Mouse (Mus musculus) forebrain, embryonic 12.5 days (tissue): ENCODE data around the gene Tspyl3. TPM values are rescaled to one million over a fixed set of nuclear protein-coding genes. Genes with fewer than 3 reads are reported as not detected.

Experiments
- ATAC-seq: fragments of 200-750 bp; cut with Nextera tagmentation; 2 replicates; pipeline ENCODE4 v1.8.0; 2017; ENCODE audit warnings: moderate TSS enrichment; ENCODE audit not compliant: low FRiP score
- H3K27ac ChIP-seq: fragments of 300-500 bp; sonication (generic); 2 replicates; pipeline ENCODE4 v1.5.1; 2016; ENCODE audit warnings: mild to moderate bottlenecking
- H3K27me3 ChIP-seq: fragments of 300-500 bp; sonication (generic); 2 replicates; pipeline ENCODE4 v1.6.1; 2016; ENCODE audit warnings: mild to moderate bottlenecking
- H3K36me3 ChIP-seq: fragments of 300-500 bp; sonication (generic); replicated peaks from 2 replicates; pipeline ENCODE4 v1.6.1; 2016; ENCODE audit warnings: mild to moderate bottlenecking
- H3K4me1 ChIP-seq: fragments of 300-500 bp; sonication (generic); 2 replicates; pipeline ENCODE4 v1.6.1; 2016
- H3K4me2 ChIP-seq: fragments of 300-500 bp; sonication (generic); 2 replicates; pipeline ENCODE4 v1.6.1; 2016; ENCODE audit warnings: mild to moderate bottlenecking, moderate library complexity
- H3K4me3 ChIP-seq: fragments of 300-500 bp; sonication (generic); replicated peaks from 2 replicates; pipeline ENCODE4 v1.5.1; 2016; ENCODE audit warnings: mild to moderate bottlenecking
- H3K9ac ChIP-seq: fragments of 300-500 bp; sonication (generic); 2 replicates; pipeline ENCODE4 v1.6.1; 2016; ENCODE audit warnings: mild to moderate bottlenecking
- H3K9me3 ChIP-seq: fragments of 300-500 bp; sonication (generic); 2 replicates; pipeline ENCODE4 v1.6.1; 2016
- WGBS: fragments of 180-500 bp; shearing (Covaris S2); methylation state at CpG from one replicate; pipeline ENCODE4 v1.1.7; 2016; 5-methylcytosine and 5-hydroxymethylcytosine counted together
- polyA plus RNA-seq: library from polyadenylated mRNA; unstranded; fragments of >200 nt; fragmentation: Nextera tagmentation; extraction: Ambion mirVana; gene quantifications from 2 replicates; pipeline ENCODE4 v1.2.1, GENCODE M21; 2016

Gene Tspyl3
- polyA plus RNA-seq, 1 experiment from 2014 or later, result 9.5 TPM

GRCm38 (mm10) chr2:153194255-153194654, 31.0 kb downstream of the Tspyl3 start:
- Histone ChIP-seq H3K9ac (no peak overlapping the region), H3K4me1 (no peaks in the 10 kb centered on the region), H3K4me2 (no peak overlapping the region), H3K27me3 (no peaks in the 10 kb centered on the region), H3K9me3 (no peaks in the 10 kb centered on the region), H3K36me3 (peaks cover 76% of the 10 kb centered on the region), H3K4me3 (no peak overlapping the region), H3K27ac (no peak overlapping the region)
- WGBS, result 98% methylated on average over 3 of the region's 3 CpGs
- no peak for ATAC-seq

GRCm38 (mm10) chr2:153191242-153191641, 34.0 kb downstream of the Tspyl3 start:
- H3K27ac ChIP-seq, result no peak overlapping the region
- H3K4me3 ChIP-seq, result no peak overlapping the region
- peaks cover 88% of the 10 kb centered on the region for H3K36me3 ChIP-seq
- no peak overlapping the region for H3K4me2 ChIP-seq
- no peak for ATAC-seq
- H3K9me3 ChIP-seq, result no peaks in the 10 kb centered on the region
- H3K4me1 ChIP-seq, result no peaks in the 10 kb centered on the region
- no peaks in the 10 kb centered on the region for H3K27me3 ChIP-seq
- WGBS, result 79% methylated on average over 2 of the region's 2 CpGs
- no peak overlapping the region for H3K9ac ChIP-seq

GRCm38 (mm10) chr2:153187848-153188247, 37.4 kb downstream of the Tspyl3 start:
- no peak overlapping the region for H3K4me3 ChIP-seq
- no peak overlapping the region for H3K4me2 ChIP-seq
- H3K27me3 ChIP-seq, result no peaks in the 10 kb centered on the region
- no peaks in the 10 kb centered on the region for H3K9me3 ChIP-seq
- no peak overlapping the region for H3K9ac ChIP-seq
- H3K4me1 ChIP-seq, result no peaks in the 10 kb centered on the region
- no peak overlapping the region for H3K27ac ChIP-seq
- 87% methylated on average over 2 of the region's 2 CpGs for WGBS
- H3K36me3 ChIP-seq, result peaks cover 95% of the 10 kb centered on the region
- ATAC-seq, result no peak

- no peaks in the 10 kb centered on the region for H3K4me1 ChIP-seq
- no peak overlapping the region for H3K4me2 ChIP-seq
- H3K9ac ChIP-seq, result no peak overlapping the region
- no peaks in the 10 kb centered on the region for H3K9me3 ChIP-seq
- peaks cover 92% of the 10 kb centered on the region for H3K36me3 ChIP-seq
- ATAC-seq, result no peak
- no peak overlapping the region for H3K27ac ChIP-seq
- 76% methylated on average over 2 of the region's 2 CpGs for WGBS
- no peaks in the 10 kb centered on the region for H3K27me3 ChIP-seq
- no peak overlapping the region for H3K4me3 ChIP-seq
Measured at GRCm38 (mm10) chr2:153186176-153186591, 39.1 kb downstream of the Tspyl3 start.

- 96% methylated on average over 3 of the region's 3 CpGs for WGBS
- Histone ChIP-seq H3K4me2 (no peak overlapping the region), H3K9ac (no peak overlapping the region), H3K4me3 (no peak overlapping the region), H3K36me3 (peaks cover 48% of the 10 kb centered on the region), H3K27me3 (no peaks in the 10 kb centered on the region), H3K4me1 (no peaks in the 10 kb centered on the region), H3K9me3 (no peaks in the 10 kb centered on the region), H3K27ac (no peak overlapping the region)
- ATAC-seq, result no peak
Measured at GRCm38 (mm10) chr2:153179961-153180360, 45.3 kb downstream of the Tspyl3 start.

- no peak overlapping the region for H3K4me2 ChIP-seq
- no peak overlapping the region for H3K4me3 ChIP-seq
- peaks cover 41% of the 10 kb centered on the region for H3K36me3 ChIP-seq
- no peaks in the 10 kb centered on the region for H3K27me3 ChIP-seq
- no peak overlapping the region for H3K9ac ChIP-seq
- H3K9me3 ChIP-seq, result no peaks in the 10 kb centered on the region
- ATAC-seq, result no peak
- no peaks in the 10 kb centered on the region for H3K4me1 ChIP-seq
- H3K27ac ChIP-seq, result no peak overlapping the region
- WGBS, result 92% methylated on average over 10 of the region's 10 CpGs
Measured at GRCm38 (mm10) chr2:153179126-153179860, 45.9 kb downstream of the Tspyl3 start.

- no peak overlapping the region for H3K9ac ChIP-seq
- no peaks in the 10 kb centered on the region for H3K9me3 ChIP-seq
- WGBS, result 94% methylated on average over 3 of the region's 3 CpGs
- no peaks in the 10 kb centered on the region for H3K27me3 ChIP-seq
- no peak overlapping the region for H3K27ac ChIP-seq
- H3K4me1 ChIP-seq, result no peaks in the 10 kb centered on the region
- peaks cover 23% of the 10 kb centered on the region for H3K36me3 ChIP-seq
- ATAC-seq, result no peak
- no peak overlapping the region for H3K4me3 ChIP-seq
- no peak overlapping the region for H3K4me2 ChIP-seq
Measured at GRCm38 (mm10) chr2:153177188-153177587, 48.1 kb downstream of the Tspyl3 start.

GRCm38 (mm10) chr2:153175995-153176570, 49.2 kb downstream of the Tspyl3 start:
- no peak for ATAC-seq
- no peaks in the 10 kb centered on the region for H3K4me1 ChIP-seq
- peaks cover 17% of the 10 kb centered on the region for H3K36me3 ChIP-seq
- no peak overlapping the region for H3K27ac ChIP-seq
- H3K4me2 ChIP-seq, result no peak overlapping the region
- H3K9ac ChIP-seq, result no peak overlapping the region
- H3K9me3 ChIP-seq, result no peaks in the 10 kb centered on the region
- H3K27me3 ChIP-seq, result peaks cover 7% of the 10 kb centered on the region
- H3K4me3 ChIP-seq, result no peak overlapping the region
- WGBS, result 80% methylated on average over 8 of the region's 8 CpGs

Other genes with a start within 250 kb of the Tspyl3 start
- 109 and 119 TPM in 2 replicates for gene Pdrg1, start 210.0 kb downstream of the Tspyl3 start, polyA plus RNA-seq
- 0.95 and 1.2 TPM in 2 replicates for gene Xkr7, start 193.6 kb downstream of the Tspyl3 start, polyA plus RNA-seq
- gene Ccm2l, start 159.5 kb downstream of the Tspyl3 start, polyA plus RNA-seq, result 1.4 and 1.7 TPM in 2 replicates
- gene Hck, start 117.0 kb downstream of the Tspyl3 start, polyA plus RNA-seq, result 1.3 and 1.5 TPM in 2 replicates
- gene Tm9sf4, start 64.1 kb downstream of the Tspyl3 start, polyA plus RNA-seq, result 72.0 and 80.2 TPM in 2 replicates
- 21.4 and 28.7 TPM in 2 replicates for gene Plagl2, start 16.0 kb upstream of the Tspyl3 start, polyA plus RNA-seq
- gene Pofut1, start 16.1 kb upstream of the Tspyl3 start, polyA plus RNA-seq, result 6.5 and 7.6 TPM in 2 replicates
- gene Kif3b, start 66.0 kb upstream of the Tspyl3 start, polyA plus RNA-seq, result 11.4 and 11.9 TPM in 2 replicates
- gene Asxl1, start 120.4 kb upstream of the Tspyl3 start, polyA plus RNA-seq, result 15.2 and 19.3 TPM in 2 replicates